Mouse (Mus musculus) embryonic fibroblast, embryonic 13.5 days (primary cell): ENCODE measurements around the gene Hbb-bs.
"Not testable (repeated sequence)": the region's sequence is repeated elsewhere in the genome, so short reads cannot be mapped to it uniquely, and the experiment has no call there.

Source experiments
- CTCF ChIP-seq: IDR thresholded peaks from 2 replicates; pipeline ENCODE4 v1.5.1; 2011; ENCODE audit warnings: mild to moderate bottlenecking, control low read depth, low read length, moderate library complexity, borderline replicate concordance; ENCODE audit not compliant: insufficient read depth
- POLR2A ChIP-seq: IDR thresholded peaks from 2 replicates; pipeline ENCODE4 v1.6.1; 2011; ENCODE audit warnings: low read depth, mild to moderate bottlenecking, control low read depth, low read length, moderate library complexity

- not testable (repeated sequence) for TF ChIP-seq POLR2A, CTCF
These were observed 14.7 kb downstream of the Hbb-bs start for GRCm38 (mm10) chr7:103813152-103813551.
